Mouse (Mus musculus): ENCODE measurements around the gene Map4k2. TPM values are rescaled to one million over a fixed set of nuclear protein-coding genes. Genes with fewer than 3 reads are reported as not detected.
A peak's percentile ranks its signal among the peaks of the same experiment; 100 is the strongest.

The Map4k2 gene
- total RNA-seq, 2 experiments from 2014 or later, result 30.6 to 54.7 TPM

DNA sequence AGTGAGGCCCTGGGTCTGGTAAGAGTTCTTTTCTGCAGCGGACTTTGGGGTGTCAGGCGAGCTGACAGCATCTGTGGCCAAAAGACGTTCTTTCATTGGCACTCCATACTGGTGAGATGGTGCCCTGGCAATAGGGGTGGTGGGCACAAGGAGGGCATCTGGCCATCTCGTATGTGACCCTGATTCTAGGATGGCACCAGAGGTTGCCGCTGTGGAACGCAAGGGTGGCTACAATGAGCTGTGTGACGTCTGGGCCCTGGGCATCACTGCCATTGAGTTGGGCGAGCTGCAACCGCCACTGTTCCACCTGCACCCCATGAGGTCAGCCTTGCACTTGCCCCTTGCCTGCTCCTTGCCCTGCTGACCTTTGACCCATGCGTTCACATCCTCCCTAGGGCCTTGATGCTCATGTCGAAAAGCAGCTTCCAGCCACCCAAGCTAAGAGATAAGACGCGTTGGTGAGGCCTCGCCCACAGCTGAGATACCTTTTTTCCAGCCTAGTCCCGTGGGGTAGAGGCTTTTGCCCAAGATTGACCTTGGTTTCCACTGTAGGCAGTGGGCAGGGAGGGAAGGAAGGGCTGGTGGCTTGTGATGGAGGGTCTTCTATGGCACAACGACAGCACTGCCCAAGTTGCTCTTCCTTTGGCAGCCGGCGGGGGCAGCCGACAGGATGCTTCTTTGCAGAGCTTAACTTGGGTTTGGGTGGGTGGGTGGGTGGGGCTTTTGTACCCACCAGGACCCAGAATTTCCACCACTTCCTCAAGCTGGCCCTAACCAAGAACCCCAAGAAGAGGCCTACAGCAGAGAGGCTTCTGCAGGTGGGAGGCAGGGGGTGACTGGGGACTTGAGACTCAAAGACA, 2.4 kb downstream of the Map4k2 start:
- ATAC-seq (replicated peaks; ENCODE audit: poor library complexity, severe bottlenecking), result no peak

DNA sequence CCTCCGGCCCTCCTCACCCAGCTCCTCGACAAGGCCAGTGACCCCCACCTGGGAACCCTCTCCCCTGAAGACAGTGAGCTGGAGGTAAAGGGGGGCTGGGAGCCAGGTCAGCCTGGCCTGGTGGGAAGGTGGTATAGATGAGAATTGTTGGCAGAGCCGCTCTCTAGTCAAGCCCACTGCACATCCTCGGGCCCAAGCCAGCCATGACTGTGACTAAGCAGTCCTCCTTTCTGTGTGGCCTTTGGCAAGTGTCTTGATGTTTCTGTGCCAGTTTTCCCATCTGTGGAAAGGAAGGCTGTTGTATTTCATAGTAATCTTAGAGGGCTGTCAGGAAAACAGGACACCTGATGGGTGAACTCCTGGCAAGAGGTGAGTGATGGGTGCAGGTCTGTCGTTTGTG, 3.1 kb downstream of the Map4k2 start:
- no peak for ATAC-seq (replicated peaks; ENCODE audit: poor library complexity, severe bottlenecking)

DNA sequence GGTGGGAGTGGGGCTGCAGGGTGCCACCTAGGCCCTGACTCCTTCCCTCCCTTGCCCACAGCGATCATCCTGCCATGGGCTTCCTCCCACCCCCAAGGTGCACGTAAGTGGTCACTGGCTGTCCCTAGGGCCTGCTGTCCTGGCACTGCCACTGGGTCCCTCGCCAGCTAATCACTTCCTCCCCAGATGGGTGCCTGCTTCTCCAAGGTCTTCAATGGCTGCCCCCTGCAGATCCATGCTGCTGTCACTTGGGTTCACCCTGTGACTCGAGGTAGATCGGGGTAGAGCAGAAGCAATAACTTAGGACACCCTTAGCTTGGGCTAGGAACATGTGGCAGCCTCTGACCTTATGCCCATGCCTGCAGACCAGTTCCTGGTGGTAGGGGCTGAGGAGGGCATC, 5.1 kb downstream of the Map4k2 start:
- no peak for ATAC-seq (replicated peaks; ENCODE audit: poor library complexity, severe bottlenecking)

DNA sequence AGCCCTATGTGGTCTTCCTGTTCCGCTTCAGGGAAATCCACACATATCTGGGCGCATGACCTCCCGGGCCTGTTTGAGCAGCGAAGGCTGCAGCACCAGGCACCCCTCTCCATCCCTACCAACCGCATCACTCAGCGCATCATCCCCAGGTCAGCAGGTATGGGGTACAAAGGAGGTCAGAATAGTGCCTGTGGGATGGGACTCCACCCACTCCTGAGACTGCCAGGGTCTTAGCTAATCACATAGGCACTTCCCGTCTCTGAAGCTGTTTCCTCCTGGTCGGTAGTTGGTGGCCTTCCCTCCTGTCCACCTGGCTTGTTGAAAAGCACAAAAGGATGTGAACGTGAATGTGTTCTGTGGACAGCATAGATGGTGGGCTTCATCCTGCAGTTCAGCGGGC, 5.7 kb downstream of the Map4k2 start:
- no peak for ATAC-seq (replicated peaks; ENCODE audit: poor library complexity, severe bottlenecking)

DNA sequence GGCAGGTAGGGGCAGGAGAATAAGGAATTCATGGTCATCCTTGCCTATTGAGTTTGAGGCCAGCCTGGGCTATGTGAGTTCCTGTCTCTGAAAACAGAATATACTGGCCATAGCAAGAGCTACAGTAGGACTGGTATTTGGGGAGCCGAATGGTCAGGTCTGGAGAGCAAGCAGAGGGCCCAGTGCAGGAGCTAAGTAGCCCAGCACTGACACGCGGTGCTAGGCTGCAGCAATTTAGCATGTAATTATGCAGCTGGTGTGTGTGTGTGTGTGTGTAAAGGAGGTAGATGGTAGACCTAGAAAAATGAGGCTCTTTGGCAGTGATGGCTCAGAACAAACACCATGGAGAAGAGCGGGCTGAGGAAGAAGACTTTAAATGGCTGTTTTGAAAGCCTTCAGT, 6.7 kb downstream of the Map4k2 start:
- no peak for ATAC-seq (replicated peaks; ENCODE audit: poor library complexity, severe bottlenecking)

DNA sequence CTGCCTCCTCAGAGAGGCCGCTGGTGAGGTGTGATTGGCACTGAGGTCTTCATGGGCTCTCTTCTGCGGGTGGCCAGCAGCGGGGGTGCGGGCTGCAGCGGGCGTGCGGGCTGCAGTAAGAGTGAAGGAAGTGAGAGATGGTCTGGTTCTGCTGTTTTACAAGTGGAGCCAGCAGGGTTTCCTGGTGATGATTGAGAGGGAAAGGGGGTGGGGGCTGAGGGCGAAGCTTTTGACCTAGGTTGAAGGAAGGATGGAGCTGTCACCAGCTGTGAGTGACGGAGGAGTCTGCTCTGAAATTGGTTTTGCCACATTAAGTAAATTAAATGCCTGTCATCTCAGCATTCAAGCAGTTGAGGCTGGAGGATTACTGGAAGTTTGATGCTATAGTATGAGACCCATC, 7.8 kb downstream of the Map4k2 start:
- ATAC-seq (replicated peaks; ENCODE audit: poor library complexity, severe bottlenecking), result no peak

DNA sequence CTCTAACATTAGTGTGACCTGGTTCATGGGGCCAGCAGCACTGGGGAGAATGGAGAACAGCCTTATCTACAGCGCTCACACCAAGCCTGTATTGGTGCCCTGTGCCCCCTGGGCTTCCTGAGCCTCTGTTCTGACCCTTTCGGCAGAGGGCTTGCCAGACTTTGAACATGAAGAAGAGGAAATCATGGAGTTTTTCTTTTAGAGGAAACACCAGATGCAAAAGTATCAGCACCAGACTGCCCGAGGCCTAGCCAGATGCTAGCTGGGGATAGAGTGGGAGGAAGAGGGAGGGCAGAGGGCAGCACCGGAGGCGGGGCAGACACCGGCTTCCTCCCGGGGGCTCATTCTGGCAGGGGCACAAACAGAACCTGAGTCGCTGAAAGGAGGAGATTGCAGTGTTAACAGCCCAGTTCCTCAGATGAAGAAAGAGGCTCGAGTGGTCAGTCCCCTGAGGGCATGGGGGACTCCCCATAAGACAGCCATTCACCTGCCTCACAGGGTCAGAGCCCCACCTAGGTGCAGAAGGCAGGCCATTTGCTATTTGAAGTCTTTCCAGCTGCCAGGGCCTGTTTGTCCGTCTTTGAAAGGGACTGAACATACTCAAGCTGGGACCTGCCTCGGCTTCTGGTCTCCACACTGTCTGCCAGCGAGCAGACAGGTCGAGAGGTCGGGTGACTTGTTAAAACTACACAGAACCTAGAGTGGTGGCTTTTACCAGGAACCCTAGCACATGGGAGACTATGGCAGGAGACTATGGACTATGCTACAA, 8.5 kb downstream of the Map4k2 start:
- peak; percentile 54 for ATAC-seq (replicated peaks; ENCODE audit: poor library complexity, severe bottlenecking)

DNA sequence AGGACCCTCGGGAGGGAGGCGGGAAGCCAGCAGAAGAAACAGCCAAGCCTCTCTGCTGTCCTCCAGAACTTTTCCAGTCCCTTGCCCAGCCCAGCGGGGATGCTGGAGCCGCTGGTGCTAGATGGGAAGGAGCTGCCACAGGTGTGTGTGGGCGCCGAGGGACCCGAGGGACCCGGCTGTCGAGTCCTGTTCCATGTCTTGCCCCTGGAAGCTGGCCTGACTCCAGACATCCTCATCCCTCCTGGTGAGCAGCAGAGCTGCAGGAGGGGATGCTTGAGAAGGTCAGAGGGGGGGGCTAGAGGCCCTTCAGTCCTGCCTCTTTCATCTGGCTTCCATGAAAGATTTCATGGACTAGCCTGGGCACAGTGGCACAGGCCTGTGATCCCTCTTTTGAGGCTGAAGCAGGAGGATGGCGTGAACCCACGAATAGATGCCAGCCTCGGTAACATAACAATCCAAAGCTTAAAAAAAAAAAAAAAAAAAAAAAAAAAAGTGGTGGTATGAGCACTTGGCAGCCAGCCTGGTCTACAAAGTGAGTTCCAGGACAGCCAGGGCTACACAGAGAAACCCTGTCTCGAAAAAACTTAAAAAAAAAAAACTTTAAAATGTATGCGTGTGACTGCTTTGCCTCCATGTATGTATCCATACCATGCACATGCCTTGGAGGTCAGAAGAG, 10.6 kb downstream of the Map4k2 start:
- no peak for ATAC-seq (replicated peaks; ENCODE audit: poor library complexity, severe bottlenecking)

DNA sequence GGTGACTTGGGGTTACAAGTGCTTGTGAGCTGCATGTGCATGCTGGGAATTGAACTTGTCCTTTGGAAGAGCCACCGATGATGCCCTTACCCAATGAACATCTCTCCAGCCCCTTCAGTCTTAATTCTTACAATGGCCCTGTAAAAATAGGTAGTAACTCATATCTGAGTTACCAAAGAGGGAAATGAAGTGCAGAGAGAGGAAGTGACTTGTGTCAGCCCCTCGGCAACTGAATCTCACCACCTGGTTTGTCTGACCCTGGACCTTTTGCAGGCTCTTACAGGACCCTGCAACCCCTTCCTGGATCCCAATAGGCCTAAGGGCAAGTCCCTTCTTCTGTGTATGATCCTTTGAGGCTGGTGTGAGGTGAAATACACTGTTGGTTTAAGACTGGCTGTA, 11.2 kb downstream of the Map4k2 start:
- ATAC-seq (replicated peaks; ENCODE audit: poor library complexity, severe bottlenecking), result peak; percentile 53

DNA sequence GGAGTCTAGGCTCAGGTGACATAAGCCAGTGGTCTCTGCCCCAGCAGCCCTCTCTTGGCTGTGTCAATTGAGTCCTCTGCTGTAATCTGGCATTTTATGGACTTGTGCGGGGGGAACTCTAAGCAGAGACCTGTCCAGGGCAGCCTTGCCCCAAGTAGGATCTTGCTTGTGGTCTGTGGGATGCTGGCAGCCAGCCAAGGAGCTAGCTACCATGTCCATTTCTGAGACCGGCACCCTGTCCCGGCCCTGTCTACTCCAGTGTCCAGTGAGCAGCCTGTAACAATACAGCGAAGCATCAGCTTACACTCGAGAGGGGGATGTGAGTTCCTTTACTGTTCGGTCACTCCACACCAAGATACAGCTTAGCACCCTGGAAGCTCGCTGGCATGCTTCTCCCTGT, 13.1 kb downstream of the Map4k2 start:
- no peak for ATAC-seq (replicated peaks; ENCODE audit: poor library complexity, severe bottlenecking)

DNA sequence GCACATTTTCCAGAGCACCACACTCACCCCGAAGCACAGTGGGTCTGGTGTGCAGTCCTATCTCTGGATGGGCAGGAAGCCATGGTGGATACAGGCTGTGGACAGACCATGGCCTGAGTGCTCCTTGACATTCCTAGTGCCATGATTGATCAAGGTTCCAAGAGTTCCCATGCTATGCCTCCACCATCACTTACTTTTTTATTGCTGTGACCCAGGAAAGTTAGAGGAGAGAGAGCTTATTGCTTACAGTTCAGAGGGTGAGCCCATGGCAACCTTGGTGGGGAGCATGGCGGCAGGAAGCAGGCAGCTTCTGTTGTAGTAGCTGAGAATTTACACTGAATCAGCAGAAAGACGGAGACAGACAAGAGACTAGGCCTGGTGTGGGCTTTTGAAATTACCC, 20.4 kb downstream of the Map4k2 start:
- no peak for ATAC-seq (replicated peaks; ENCODE audit: poor library complexity, severe bottlenecking)

DNA sequence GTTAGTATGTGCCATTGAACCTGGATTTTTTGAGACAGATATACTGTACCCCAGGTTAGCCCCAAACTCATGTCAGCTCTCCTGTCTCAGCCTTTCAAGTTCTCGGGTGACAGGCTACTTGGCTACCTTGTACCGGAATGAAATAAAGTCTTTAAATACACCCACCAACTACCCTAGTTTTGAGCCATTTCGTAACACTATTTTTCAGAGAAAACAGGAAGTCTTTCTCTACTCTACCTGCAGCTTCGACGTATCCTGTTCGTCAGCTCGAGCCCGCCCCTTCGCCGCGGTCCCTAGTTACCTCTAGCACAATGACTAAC, 22.1 kb downstream of the Map4k2 start:
- no peak for ATAC-seq (replicated peaks; ENCODE audit: poor library complexity, severe bottlenecking)

DNA sequence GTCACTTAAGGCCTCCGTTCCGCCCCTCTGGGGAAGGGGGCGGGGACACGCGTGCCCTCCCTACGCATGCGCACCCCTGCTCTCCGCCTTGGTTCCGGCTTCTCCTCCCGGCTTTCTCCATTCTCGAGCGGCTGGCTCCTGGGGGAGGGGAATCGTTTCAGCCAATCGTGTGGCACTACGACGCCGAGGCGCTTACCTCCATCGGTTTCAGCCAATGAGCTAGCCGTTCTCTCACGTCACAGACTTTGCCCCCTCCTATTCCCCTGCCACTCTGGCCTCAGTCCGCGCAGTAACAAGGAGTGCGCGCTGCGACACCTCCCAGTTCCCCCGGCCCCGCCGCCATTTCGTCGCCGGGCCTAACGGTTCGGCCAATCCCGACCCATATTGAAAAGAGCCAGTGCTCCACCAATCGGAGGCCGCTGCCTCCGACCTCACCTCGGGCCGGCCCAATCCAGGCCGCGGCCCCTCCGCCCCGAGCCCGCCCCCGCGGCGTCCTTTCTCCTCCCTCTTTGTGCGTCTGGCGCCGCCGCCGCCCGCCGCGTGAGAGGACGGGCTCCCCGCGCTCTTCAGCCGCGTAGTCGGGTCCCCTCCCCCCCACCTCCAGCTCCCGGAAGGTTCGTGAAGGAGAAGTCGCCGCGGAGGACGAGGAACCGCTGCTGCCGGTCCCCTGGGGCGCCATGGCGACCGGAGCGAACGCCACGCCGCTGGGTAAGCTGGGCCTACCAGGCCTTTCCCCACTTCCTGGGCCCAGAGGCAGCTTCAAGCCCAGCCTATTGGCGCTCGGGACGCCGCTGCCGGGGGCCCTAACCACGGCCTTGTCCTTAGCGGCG, 22.7 kb downstream of the Map4k2 start, which contains the start of gene Sf1:
Gene Sf1 (plus strand): TSS at position 280 of the 830 bp plus-strand sequence.
- peak; percentile 84 for ATAC-seq (replicated peaks; ENCODE audit: poor library complexity, severe bottlenecking)

DNA sequence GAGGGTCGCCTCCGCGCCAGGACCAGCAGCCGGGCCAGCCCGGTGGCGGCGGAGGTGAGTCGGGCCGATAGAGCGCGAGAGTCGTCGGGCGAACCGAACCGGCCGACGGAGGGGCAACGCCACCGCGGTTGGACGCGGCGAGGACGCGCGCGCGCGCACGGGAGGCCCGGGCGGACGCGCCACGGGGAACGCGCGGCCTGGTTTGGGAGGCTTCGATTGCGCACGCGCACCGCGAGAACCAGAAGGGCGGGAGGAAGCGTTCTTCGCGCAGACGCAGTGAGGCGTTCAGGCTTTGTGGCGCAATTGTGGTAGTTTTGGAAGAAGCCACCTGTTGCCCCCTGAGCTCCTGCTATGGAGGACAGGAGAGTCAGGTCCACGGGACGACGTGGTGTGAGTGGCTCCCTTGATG, 23.4 kb downstream of the Map4k2 start:
- peak; percentile 26 for ATAC-seq (replicated peaks; ENCODE audit: poor library complexity, severe bottlenecking)

DNA sequence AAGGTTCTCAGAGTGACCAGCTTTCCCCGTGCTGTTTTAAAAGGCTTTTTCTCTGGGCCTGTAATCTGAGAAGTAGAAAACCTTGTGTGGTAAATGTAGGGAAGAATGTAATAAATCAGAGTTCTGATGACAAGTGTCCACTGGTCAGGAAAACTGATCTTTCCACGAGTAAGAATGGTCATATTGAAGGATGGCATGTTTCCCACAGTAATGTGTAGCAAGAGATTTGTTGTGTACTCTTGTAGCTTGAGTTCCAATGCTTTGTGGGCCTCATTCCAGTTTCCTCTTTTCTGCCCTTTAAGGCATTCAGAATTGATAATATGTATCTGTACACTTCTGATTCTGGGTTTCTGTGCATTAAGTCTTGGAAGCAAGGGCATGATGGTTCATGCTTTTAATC, 23.9 kb downstream of the Map4k2 start:
- ATAC-seq (replicated peaks; ENCODE audit: poor library complexity, severe bottlenecking), result no peak

DNA sequence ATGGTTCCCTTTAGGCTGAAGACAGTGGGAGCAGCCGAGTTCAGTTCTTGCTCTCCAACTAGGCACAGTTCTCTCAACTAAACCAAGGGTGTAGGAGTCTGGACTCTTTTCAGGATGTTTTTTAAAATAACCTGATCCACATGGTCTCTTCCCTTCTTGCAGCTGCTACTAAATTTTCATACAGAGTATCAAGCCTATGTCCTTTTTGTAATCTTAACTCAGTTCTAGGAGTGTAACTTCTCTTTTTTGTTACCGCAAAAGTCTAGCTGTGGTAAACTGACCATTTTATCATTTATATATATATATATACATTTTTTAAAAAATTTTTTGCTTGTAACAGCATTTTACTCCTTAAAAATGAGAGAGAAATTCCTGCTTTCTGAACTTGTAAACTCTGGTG, 29.2 kb downstream of the Map4k2 start:
- ATAC-seq (replicated peaks; ENCODE audit: poor library complexity, severe bottlenecking), result no peak

DNA sequence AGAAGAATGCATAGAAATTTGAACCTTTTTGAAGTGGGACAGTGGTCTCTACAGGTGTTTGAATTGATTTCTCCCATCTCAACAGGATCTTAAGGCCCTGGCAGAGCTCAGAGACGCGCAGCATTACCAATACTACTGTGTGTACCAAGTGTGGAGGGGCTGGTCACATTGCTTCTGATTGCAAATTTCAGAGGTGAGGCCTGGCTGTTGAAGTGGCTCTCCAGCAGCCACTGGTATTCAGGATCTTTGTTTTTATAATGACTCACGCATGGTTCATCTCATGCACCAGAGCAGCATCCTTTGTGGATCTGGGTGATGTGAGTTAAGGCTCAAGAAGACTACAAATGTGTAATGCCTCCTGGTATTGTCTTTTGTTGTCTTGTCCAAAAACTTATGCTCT, 31.5 kb downstream of the Map4k2 start:
- no peak for ATAC-seq (replicated peaks; ENCODE audit: poor library complexity, severe bottlenecking)

DNA sequence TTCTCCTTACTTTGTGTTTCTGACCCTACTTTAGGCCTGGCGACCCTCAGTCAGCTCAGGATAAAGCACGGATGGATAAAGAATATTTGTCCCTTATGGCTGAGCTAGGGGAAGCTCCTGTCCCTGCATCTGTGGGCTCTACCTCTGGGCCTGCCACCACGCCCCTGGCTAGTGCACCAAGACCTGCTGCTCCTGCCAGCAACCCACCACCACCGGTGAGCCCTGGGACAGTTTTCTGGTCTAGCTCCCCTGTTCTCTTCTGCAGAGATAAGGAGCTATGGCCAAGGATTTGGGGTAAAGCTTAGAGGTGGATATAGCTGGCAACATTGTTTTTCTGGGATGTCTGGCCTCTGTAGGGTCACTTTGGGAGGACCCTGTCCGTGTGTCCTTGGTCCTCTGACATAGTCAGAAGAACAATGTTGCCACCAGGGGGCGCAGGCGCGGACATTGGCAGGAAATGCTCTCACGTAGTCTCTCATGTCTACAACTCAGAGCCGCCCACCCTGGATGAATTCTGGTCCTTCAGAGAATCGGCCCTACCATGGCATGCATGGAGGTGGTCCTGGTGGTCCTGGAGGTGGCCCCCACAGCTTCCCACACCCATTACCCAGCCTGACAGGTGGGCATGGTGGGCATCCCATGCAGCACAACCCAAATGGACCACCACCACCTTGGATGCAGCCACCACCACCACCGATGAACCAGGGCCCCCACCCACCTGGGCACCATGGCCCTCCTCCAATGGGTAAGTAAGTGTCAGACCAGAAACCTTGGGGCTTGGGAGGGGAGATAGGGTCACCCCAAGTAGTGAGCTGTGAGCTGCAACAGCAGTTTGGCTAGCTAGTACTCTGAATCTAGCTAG, 32.8 kb downstream of the Map4k2 start:
- ATAC-seq (replicated peaks; ENCODE audit: poor library complexity, severe bottlenecking), result peak; percentile 42

DNA sequence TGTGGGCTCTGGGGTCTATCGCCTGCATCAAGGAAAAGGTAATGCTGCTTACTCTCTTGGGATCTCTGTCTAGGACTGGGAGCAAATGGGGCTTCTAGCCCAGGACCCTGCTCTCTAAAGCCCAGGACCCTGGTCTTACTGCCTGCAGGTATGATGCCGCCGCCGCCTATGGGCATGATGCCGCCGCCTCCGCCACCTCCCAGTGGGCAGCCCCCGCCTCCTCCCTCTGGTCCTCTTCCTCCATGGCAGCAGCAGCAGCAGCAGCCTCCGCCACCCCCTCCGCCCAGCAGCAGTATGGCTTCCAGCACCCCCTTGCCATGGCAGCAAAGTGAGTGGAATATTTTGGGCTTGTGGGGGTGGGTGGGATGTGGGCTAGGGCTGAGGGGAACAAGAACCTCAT, 33.6 kb downstream of the Map4k2 start:
- no peak for ATAC-seq (replicated peaks; ENCODE audit: poor library complexity, severe bottlenecking)
